Mouse (Mus musculus) forebrain, embryonic 14.5 days (tissue): ENCODE measurements around the gene Narfl. TPM values are rescaled to one million over a fixed set of nuclear protein-coding genes. Genes with fewer than 3 reads are reported as not detected.

Experiments used
- ATAC-seq: fragments of 200-750 bp; cut with Nextera tagmentation; 2 replicates; pipeline ENCODE4 v1.8.0; 2017; ENCODE audit warnings: mild to moderate bottlenecking, moderate library complexity
- DNase-seq: peaks from one replicate; pipeline ENCODE4 v3.0.0-alpha.2; 2015; ENCODE audit warnings: low spot score
- H3K27ac ChIP-seq: fragments of 300-500 bp; sonication (generic); 2 replicates; pipeline ENCODE4 v1.5.1; 2014; ENCODE audit warnings: low read depth, mild to moderate bottlenecking, control low read depth, low read length, moderate library complexity
- H3K27me3 ChIP-seq: fragments of 300-500 bp; sonication (generic); replicated peaks from 2 replicates; pipeline ENCODE4 v1.6.1; 2014; ENCODE audit warnings: low read length, control low read depth, mixed read lengths; ENCODE audit not compliant: control insufficient read depth, insufficient read depth
- H3K36me3 ChIP-seq: fragments of 300-500 bp; sonication (generic); 2 replicates; pipeline ENCODE4 v1.6.1; 2014; ENCODE audit warnings: low read length, control low read depth; ENCODE audit not compliant: control insufficient read depth, insufficient read depth
- H3K4me1 ChIP-seq: fragments of 300-500 bp; sonication (generic); 2 replicates; pipeline ENCODE4 v1.6.1; 2014; ENCODE audit warnings: antibody characterized with exemption, low read length, control low read depth; ENCODE audit not compliant: control insufficient read depth, insufficient read depth
- H3K4me2 ChIP-seq: fragments of 300-500 bp; sonication (generic); 2 replicates; pipeline ENCODE4 v1.6.1; 2014; ENCODE audit warnings: mild to moderate bottlenecking, control low read depth, low read length
- H3K4me3 ChIP-seq: fragments of 300-500 bp; sonication (generic); 2 replicates; pipeline ENCODE4 v1.5.1; 2014; ENCODE audit warnings: low read depth, low read length, control low read depth
- H3K9ac ChIP-seq: fragments of 300-500 bp; sonication (generic); 2 replicates; pipeline ENCODE4 v1.6.1; 2014; ENCODE audit warnings: mild to moderate bottlenecking, low read length, control low read depth, moderate library complexity
- H3K9me3 ChIP-seq: fragments of 300-500 bp; sonication (generic); replicated peaks from 2 replicates; pipeline ENCODE4 v1.6.1; 2016; ENCODE audit warnings: low read length, control low read depth, mixed read lengths; ENCODE audit not compliant: control insufficient read depth
- WGBS: fragments of 180-500 bp; shearing (Covaris S2); extraction: QIAGEN DNeasy Blood & Tissue Kit; methylation state at CpG from one replicate; pipeline ENCODE4 v1.1.7; 2014; 5-methylcytosine and 5-hydroxymethylcytosine counted together
- polyA plus RNA-seq: library from polyadenylated mRNA; unstranded; fragments of >200 nt; fragmentation: Nextera tagmentation; extraction: Ambion mirVana; gene quantifications from 2 replicates; pipeline ENCODE4 v1.2.1, GENCODE M21; 2014

The Narfl gene
- polyA plus RNA-seq, 1 experiment from 2014 or later, result 30.2 TPM

DNA sequence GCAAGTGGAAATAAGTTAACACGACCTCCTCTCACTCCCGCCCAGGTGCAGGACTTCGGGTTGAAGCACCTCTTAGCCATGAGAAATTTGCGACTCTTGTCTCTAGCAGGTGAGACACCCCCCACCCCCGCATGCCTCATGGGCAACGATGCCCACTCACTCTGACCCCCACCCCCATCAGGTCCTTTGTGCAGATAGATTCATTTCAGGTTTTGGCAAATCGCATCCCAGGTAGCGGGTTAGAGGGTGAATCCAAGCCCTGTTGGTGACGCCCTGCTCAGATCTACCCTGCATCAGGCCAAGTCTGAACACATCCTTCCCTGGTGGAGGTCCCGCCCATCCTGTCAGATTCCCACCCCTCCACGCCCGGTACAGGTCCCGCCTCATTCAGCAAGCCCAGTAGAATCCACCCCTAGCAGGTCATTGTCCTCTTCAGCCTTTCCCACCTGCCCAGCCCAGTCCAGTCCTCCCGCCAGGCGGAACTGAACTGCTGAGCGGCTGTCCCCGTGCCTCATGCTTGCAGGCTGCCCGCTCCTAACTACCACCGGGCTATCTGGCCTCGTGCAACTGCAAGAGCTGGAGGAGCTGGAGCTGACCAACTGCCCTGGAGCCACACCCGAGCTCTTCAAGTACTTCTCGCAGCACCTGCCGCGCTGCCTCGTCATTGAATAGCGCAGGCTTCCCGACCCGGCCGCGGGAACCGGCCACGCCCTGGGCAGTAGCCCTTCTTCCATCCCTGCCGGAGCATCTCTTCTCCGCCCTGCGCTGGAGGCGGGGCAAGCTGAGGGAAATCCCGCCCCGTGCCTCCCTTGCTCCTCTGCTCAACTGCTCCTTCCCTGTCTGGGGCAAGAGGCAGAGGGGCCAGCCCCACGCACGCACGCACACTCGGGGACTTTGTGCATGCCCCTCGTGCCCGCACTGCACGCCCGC, 45.5 kb downstream of the Narfl start:
- Histone ChIP-seq H3K4me3 (no peak overlapping the region), H3K9me3 (no peaks in the 10 kb centered on the region), H3K4me1 (peaks cover 4% of the 10 kb centered on the region), H3K27me3 (peaks cover 17% of the 10 kb centered on the region), H3K9ac (0 out of 2 replicates have a peak overlapping the region, but pooled peaks have one; percentile 8), H3K27ac (no peak overlapping the region), H3K4me2 (0 out of 2 replicates have a peak overlapping the region, but pooled peaks have one; percentile 9), H3K36me3 (peaks cover 34% of the 10 kb centered on the region)
- ATAC-seq (no peak), DNase-seq (no peak)
- 7% methylated on average over 46 of the region's 46 CpGs for WGBS

DNA sequence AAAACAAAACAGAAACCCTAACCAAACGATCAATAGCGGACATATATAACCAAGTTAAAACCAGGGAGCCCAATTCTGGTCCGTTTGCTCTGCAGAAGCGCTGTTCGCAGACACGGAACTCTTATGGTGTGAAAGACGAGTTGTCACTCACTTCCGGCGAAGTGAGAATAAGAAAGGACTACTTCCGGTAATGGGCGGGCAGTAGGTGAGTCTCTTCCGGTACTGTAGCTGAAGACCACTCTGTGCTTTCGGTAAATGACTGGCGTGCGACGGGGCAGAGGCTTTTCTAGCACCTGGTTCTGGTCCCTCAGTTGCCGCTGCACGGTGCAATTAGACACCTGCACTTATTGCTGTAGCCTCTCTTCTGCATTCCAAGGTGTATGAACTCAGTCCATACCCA, 49.9 kb downstream of the Narfl start, which contains the start of gene Wdr24:
Wdr24 (plus strand) TSS at position 176 of the 400 bp plus-strand sequence.
- peak within 1 kb of the TSS; percentile 64 for H3K27ac ChIP-seq
- H3K36me3 ChIP-seq, result peaks cover 39% of the 10 kb centered on the region
- WGBS, result under 1% methylated on average over 18 of the region's 18 CpGs
- ATAC-seq (peak; percentile 83), DNase-seq (peak; percentile 95)
- H3K4me3 ChIP-seq, result peak within 1 kb of the TSS; percentile 46
- peak within 1 kb of the TSS; percentile 72 for H3K9ac ChIP-seq
- H3K27me3 ChIP-seq, result peaks cover 16% of the 10 kb centered on the region
- no peaks in the 10 kb centered on the region for H3K9me3 ChIP-seq
- peaks cover 17% of the 10 kb centered on the region for H3K4me1 ChIP-seq
- H3K4me2 ChIP-seq, result peak within 1 kb of the TSS; percentile 96

DNA sequence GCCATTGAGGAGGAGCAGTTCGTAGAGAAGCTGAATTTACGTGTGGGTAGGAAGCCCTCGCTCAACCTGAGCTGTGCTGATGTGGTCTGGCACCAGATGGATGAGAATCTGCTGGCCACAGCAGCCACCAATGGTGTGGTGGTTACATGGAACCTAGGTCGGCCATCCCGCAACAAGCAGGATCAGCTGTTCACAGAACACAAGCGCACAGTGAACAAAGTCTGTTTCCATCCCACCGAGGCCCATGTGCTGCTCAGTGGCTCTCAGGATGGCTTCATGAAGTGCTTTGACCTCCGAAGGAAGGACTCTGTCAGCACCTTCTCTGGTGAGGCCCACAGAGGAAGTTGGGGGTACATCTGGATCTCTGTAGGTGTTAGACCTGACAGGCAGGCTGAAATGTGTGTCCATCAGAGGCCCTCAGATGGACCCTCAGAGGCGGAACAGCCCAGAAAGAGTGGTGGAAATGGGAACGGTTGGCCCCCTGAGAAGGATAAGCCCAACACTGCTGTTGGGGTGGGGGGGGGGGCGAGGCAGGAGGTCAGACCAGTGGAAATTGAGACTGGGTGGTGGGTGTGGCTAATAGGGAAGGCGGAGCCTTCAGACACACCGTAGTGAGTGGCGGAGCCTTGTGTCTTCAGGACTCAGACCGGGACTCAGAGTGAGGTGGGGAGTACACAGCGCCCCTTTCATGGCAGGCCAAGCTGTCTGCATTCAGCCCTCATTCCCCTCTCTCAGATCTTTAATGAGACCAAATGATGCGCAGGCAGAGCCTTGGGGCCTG, 51.0 kb downstream of the Narfl start:
- H3K4me3 ChIP-seq, result peak overlapping the region; percentile 46
- ATAC-seq, result no peak
- 0 out of 2 replicates have a peak, but pooled peaks cover 5% of the 10 kb centered on the region for H3K27me3 ChIP-seq
- H3K4me2 ChIP-seq, result peak overlapping the region; percentile 96
- H3K9me3 ChIP-seq, result no peaks in the 10 kb centered on the region
- peak overlapping the region; percentile 72 for H3K9ac ChIP-seq
- no peak for DNase-seq
- 80% methylated on average over 17 of the region's 17 CpGs for WGBS
- no peak overlapping the region for H3K27ac ChIP-seq
- peaks cover 34% of the 10 kb centered on the region for H3K36me3 ChIP-seq
- H3K4me1 ChIP-seq, result peaks cover 19% of the 10 kb centered on the region

DNA sequence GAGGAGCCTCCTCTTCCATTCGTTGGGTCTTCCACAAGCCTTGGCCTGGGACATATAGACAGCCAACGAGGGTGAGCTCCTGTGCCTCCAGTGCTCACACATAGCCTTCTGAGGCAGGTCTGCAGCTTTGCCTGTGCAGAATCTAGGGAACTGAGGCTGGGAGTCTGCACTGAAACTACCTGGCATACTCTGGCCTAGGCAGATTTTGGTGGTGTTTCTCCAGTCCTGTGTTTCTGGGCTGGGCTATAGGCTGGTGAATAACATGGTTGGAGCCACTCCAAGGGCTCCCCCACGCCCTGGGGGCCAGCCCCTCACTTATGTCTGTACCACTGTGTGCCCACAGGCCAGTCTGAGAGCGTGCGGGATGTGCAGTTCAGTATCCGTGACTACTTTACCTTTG, 51.7 kb downstream of the Narfl start:
- Histone ChIP-seq H3K4me3 (no peak overlapping the region), H3K4me2 (0 out of 2 replicates have a peak overlapping the region, but pooled peaks have one; percentile 96), H3K27ac (no peak overlapping the region), H3K9ac (no peak overlapping the region), H3K9me3 (no peaks in the 10 kb centered on the region), H3K27me3 (0 out of 2 replicates have a peak, but pooled peaks cover 1% of the 10 kb centered on the region), H3K4me1 (peaks cover 25% of the 10 kb centered on the region), H3K36me3 (peaks cover 35% of the 10 kb centered on the region)
- ATAC-seq (no peak), DNase-seq (no peak)
- WGBS, result 85% methylated on average over 6 of the region's 6 CpGs

DNA sequence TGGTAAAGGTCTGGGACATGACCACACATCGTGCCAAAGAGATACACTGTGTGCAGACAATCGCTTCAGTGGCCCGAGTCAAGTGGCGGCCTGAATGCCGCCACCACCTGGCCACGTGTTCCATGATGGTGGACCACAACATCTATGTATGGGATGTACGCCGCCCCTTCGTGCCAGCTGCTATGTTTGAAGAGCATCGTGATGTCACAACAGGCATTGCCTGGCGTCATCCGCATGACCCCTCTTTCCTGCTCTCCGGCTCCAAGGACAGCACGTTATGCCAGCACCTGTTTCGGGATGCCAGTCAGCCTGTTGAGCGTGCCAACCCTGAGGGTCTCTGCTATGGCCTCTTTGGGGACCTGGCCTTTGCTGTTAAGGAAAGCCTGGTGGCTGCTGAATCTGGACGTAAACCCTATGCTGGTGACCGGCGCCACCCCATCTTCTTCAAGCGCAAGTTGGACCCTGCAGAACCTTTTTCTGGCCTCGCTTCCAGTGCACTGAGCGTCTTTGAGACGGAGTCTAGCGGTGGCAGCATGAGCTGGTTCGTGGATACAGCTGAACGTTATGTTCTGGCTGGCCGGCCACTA, 52.5 kb downstream of the Narfl start:
- DNase-seq (no peak), ATAC-seq (no peak)
- WGBS, result 95% methylated on average over 27 of the region's 27 CpGs
- H3K9me3 ChIP-seq, result no peaks in the 10 kb centered on the region
- peaks cover 43% of the 10 kb centered on the region for H3K36me3 ChIP-seq
- H3K4me1 ChIP-seq, result peaks cover 25% of the 10 kb centered on the region
- H3K27me3 ChIP-seq, result no peaks in the 10 kb centered on the region
- no peak overlapping the region for H3K4me3 ChIP-seq
- H3K4me2 ChIP-seq, result no peak overlapping the region
- H3K9ac ChIP-seq, result no peak overlapping the region
- no peak overlapping the region for H3K27ac ChIP-seq

DNA sequence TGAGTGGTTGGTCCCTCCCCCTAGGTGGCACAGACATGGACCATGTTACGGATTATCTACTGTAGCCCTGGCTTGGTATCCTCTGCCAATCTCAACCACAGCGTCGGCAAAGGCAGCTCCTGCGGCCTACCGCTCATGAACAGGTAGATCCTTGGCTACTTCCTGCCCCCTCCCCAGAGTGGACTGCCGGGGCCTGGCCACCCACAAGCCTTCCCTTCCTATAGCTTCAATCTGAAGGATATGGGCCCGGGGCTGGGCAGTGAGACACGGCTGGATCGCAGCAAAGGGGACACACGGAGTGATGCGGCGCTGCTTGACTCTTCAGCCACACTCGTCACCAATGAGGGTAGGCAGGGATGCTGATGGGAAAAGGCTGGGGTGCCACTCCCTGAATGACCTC, 53.4 kb downstream of the Narfl start:
- Histone ChIP-seq H3K27me3 (no peaks in the 10 kb centered on the region), H3K4me1 (peaks cover 34% of the 10 kb centered on the region), H3K9me3 (no peaks in the 10 kb centered on the region), H3K4me3 (no peak overlapping the region), H3K9ac (no peak overlapping the region), H3K4me2 (no peak overlapping the region), H3K27ac (no peak overlapping the region), H3K36me3 (peaks cover 50% of the 10 kb centered on the region)
- DNase-seq (no peak), ATAC-seq (no peak)
- WGBS, result 96% methylated on average over 13 of the region's 13 CpGs

DNA sequence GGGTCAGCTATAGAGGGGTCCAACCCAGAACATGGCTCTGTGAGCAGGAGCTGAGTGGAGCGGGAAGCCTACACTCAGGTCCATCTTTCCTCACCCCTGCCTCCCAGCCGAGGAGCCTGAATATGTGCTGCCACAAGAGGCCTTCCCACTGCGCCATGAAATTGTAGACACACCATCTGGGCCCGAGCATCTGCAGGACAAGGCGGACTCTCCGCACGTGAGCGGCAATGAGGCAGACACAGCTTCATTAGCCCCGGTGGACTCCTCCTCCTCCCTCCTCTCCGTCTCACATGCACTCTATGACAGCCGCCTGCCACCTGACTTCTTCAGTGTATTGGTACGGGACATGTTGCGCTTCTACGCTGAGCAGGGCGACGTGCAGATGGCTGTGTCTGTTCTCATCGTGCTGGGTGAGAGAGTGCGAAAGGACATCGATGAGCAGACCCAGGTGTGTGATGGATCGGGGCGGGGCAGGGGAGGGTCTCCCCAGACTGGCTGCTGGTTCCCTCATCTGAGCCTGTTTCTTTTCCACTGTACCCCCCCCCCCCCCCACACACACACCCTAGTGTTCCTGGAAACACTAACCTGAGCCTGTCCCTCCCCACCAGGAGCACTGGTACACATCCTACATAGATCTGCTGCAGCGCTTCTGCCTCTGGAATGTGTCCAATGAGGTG, 54.1 kb downstream of the Narfl start:
- 91% methylated on average over 22 of the region's 22 CpGs for WGBS
- Histone ChIP-seq H3K36me3 (peaks cover 50% of the 10 kb centered on the region), H3K27ac (no peak overlapping the region), H3K4me3 (no peak overlapping the region), H3K9me3 (no peaks in the 10 kb centered on the region), H3K9ac (no peak overlapping the region), H3K27me3 (no peaks in the 10 kb centered on the region), H3K4me1 (peaks cover 35% of the 10 kb centered on the region), H3K4me2 (peak overlapping the region; percentile 89; the same call in 1 of the 2 replicates)
- no peak for ATAC-seq
- no peak for DNase-seq

DNA sequence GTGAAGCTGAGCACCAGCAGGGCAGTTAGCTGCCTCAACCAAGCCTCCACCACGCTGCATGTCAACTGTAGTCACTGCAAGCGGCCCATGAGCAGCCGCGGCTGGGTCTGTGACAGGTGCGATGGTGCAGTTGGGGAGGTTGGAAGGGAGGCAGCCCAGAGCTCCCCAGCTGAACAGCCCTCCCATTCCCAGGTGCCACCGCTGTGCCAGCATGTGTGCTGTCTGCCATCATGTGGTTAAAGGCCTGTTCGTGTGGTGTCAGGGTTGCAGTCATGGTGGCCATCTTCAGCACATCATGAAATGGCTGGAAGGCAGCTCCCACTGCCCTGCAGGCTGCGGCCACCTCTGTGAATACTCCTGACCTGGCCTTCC, 54.6 kb downstream of the Narfl start:
- Histone ChIP-seq H3K4me1 (peaks cover 35% of the 10 kb centered on the region), H3K27ac (peak overlapping the region; percentile 92; the same call in 1 of the 2 replicates), H3K9me3 (no peaks in the 10 kb centered on the region), H3K27me3 (no peaks in the 10 kb centered on the region), H3K4me3 (peak overlapping the region; percentile 61), H3K9ac (peak overlapping the region; percentile 88), H3K4me2 (peak overlapping the region; percentile 89), H3K36me3 (peaks cover 50% of the 10 kb centered on the region)
- WGBS, result 83% methylated on average over 8 of the region's 8 CpGs
- DNase-seq, result no peak
- no peak for ATAC-seq
